Mouse (Mus musculus): ENCODE measurements around the gene Boc.

DNA sequence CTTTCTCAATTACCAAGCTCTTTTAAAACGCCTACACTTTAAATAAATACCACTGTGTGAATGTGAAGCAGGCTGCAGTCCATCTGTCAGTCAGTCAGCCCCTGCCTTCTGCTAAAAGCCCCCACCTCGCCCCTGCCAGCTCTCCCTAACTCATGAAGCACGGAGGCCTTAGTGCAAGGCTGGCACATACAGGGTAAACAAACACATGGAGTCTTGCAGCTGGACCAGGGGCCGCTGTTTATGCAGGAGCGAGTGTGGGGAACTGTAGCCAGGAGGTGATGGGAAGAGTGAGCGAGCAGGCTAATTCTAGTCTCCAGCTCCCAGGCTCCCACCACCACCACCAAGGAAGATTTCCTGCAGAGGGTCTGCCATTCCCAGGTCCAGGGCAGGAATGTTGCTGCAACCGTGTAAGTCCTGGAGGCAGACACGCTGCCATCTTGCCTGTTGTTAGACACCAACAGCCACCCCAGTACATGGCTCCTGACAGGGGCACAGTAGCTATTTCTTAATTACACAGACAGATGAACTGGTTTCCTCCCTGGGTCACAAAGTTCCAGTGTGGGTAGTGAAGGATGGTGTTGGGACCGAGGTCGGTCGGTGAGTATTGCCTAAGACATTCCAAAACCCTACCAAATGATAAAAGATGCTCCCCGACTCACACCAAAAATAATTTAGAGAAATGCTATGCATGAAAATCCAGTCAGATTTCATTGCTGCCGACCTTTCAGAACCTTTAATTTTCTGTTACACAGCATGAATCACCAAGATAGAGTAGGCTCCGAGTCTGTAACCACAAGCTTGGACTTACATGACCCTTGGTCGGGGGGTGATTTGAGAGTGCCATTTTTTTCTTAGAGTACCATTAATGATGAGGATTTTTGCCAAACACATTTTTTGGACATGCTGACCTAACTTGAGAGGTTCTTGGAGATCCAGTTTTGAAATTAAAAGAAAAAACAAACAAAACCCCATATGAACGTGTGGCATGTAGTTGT, 20.0 kb downstream of the Boc start:
- TF ChIP-seq CTCF (IDR thresholded peaks at IDR 0.05; ENCODE audit: low read depth) = no peak
- no peak for TF ChIP-seq EP300 (IDR thresholded peaks at IDR 0.05; ENCODE audit: low read depth)
